Mouse (Mus musculus) layer of hippocampus, adult 2 months (tissue): ENCODE measurements at regions not wholly inside any gene's neighbourhood (a gene's known extent, or its start where the extent isn't known, plus 50 kb on each side); places are given as distances from the start of the nearest gene placed in this dataset.
A peak's percentile ranks its signal among the peaks of the same experiment; 100 is the strongest.

Experiments
- DNase-seq, 2 experiments: peaks; one replicate each; pipeline ENCODE4 v3.0.0; 2022; ENCODE audit warnings: low spot score in 2 of 2
- H3K27ac ChIP-seq: fragments of 200-600 bp; 2 replicates; pipeline ENCODE4 v1.8.1; 2022
- H3K4me3 ChIP-seq: fragments of 200-600 bp; 2 replicates; pipeline ENCODE4 v1.8.1; 2022; ENCODE audit warnings: mild to moderate bottlenecking
- CTCF ChIP-seq: fragments of 200-600 bp; conservative IDR thresholded peaks from 2 replicates; pipeline ENCODE4 v1.8.1; 2022; ENCODE audit warnings: antibody characterized with exemption, mild to moderate bottlenecking, moderate library complexity

DNA sequence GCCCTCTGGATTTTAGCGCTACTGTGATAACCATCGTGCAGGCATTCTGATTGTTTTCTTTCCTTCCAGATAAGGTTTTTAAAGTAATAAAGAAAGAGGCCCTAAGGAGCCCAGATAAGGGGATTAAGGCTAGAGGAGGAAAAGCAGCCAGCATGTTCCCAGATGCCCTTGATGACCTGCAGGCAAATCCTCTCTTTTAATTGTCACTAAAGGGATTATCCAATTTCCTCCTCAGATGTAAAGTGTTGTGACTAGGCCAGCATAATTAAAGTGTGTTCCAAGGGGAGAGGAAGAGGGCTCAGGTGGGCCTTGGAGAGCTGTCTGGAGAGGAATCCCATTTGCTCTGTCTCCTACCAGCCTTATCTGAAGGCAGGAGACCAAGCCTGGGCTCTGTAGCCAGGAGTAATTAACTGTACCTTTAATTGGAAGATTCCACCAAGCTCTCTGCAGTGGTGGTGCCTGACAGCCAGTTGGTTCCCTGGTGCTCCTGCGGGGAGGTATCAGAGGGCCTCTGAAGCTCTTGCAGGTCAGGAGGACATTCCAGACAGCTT, 644.2 kb downstream of the Tbc1d22a start:
- no peak for TF ChIP-seq CTCF
- DNase-seq: no peak
- Histone ChIP-seq H3K27ac (no peak overlapping the region), H3K4me3 (no peak overlapping the region)

- Histone ChIP-seq H3K4me3 (no peak overlapping the region), H3K27ac (no peak overlapping the region)
- no peak for TF ChIP-seq CTCF
- DNase-seq: no peak
Measured at GRCm38 (mm10) chr15:86875721-86876309, 661.6 kb downstream of the Tbc1d22a start.

DNA sequence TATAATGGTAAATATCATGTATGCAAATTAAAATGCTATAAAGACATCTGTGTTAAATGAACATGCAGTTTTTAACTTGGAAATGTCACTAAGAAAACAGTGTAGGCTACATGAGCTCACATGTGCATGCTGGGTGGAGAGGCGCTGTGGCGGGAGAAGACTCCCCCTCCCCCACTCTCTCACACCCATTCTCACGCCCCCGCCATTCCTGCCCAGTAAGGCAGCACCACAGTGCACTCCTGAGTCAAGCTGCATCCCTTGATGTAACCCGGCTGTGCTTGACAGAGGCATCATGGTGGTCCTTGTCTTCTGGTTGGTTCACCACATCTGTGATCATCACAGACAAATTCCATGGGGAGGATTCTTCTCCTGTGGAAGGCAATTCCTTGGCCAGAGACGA, 647.1 kb upstream of the Fam19a5 start:
- Histone ChIP-seq H3K27ac (no peak overlapping the region), H3K4me3 (no peak overlapping the region)
- TF ChIP-seq CTCF: no peak
- DNase-seq: no peak

DNA sequence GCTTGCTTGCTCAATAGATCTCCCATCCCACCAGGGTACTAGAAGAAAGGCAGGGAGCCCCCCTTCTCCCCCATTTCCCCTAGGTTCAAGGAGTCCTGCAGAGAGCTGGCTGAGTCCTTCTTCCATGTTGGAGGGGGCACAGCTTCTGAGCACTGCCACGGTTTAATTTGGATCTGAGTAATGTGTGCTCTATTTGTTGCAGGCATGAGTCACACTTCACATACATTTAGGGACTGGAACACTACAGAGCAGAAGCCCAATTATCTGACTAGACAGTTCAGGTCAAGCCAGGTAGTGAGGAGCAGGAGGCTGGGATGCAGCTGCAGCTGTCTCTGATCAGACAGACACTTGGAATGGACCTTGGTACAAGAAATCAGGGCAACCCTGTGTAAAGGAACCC, 644.1 kb upstream of the Fam19a5 start:
- Histone ChIP-seq H3K4me3 (no peak overlapping the region), H3K27ac (no peak overlapping the region)
- no peak for TF ChIP-seq CTCF
- no peak for DNase-seq

DNA sequence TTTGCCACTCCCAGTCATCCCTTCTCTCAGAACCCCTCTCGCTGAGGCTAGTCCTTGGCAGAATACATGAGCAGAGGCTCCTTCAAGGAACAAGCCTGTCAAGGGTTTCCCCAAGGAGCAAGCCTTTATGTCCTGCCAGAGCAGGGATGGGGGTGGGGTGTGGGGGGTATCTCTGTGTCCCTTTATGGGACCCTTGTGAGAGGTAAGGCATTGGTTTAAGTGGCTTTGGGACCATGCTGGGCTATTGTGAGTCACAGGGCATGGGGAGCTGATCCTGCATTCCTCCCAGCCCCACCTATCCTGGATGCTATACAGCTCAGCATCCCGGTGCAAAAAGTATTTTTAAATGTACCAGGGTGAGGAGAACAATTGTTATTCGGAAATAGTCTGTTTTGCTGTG, 641.1 kb upstream of the Fam19a5 start:
- H3K27ac ChIP-seq: no peak overlapping the region
- DNase-seq: no peak
- H3K4me3 ChIP-seq: no peak overlapping the region
- no peak for TF ChIP-seq CTCF

DNA sequence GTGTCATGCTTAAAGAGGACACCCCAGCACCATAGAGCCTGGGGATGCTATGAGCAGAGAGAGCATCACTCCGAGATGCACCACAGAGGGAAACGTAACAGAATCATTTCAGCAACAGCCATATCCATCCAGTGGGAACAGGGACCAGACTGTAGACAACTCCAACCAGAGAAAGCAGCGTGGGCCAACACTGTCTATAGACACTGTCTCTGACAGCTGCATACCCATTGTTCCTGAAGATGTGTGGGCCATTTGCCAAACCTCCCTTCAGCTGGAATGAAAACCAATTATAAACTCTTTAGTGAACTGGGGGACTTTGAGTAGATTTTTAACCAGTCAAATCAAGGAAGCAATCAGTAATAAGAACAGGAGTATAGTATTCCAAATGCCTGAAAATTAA, 630.8 kb upstream of the Fam19a5 start:
- DNase-seq: no peak
- Histone ChIP-seq H3K4me3 (no peak overlapping the region), H3K27ac (no peak overlapping the region)
- TF ChIP-seq CTCF: no peak

- no peak for DNase-seq
- H3K27ac ChIP-seq: no peak overlapping the region
- TF ChIP-seq CTCF: no peak
- no peak overlapping the region for H3K4me3 ChIP-seq
Measured at GRCm38 (mm10) chr15:86917891-86918290, 626.2 kb upstream of the Fam19a5 start.

- Histone ChIP-seq H3K4me3 (no peak overlapping the region), H3K27ac (no peak overlapping the region)
- DNase-seq: no peak
- TF ChIP-seq CTCF: no peak
Measured at GRCm38 (mm10) chr15:86919704-86920103, 624.4 kb upstream of the Fam19a5 start.

- TF ChIP-seq CTCF: no peak
- DNase-seq: no peak
- Histone ChIP-seq H3K27ac (no peak overlapping the region), H3K4me3 (no peak overlapping the region)
Measured at GRCm38 (mm10) chr15:86920185-86920584, 623.9 kb upstream of the Fam19a5 start.

- H3K27ac ChIP-seq: no peak overlapping the region
- H3K4me3 ChIP-seq: no peak overlapping the region
- no peak for DNase-seq
- TF ChIP-seq CTCF: no peak
Measured at GRCm38 (mm10) chr15:86921401-86921800, 622.7 kb upstream of the Fam19a5 start.

GRCm38 (mm10) chr15:86925081-86925749, 618.9 kb upstream of the Fam19a5 start:
- Histone ChIP-seq H3K4me3 (no peak overlapping the region; the same call in 1 of the 2 replicates), H3K27ac (no peak overlapping the region)
- no peak for DNase-seq
- TF ChIP-seq CTCF: no peak

DNA sequence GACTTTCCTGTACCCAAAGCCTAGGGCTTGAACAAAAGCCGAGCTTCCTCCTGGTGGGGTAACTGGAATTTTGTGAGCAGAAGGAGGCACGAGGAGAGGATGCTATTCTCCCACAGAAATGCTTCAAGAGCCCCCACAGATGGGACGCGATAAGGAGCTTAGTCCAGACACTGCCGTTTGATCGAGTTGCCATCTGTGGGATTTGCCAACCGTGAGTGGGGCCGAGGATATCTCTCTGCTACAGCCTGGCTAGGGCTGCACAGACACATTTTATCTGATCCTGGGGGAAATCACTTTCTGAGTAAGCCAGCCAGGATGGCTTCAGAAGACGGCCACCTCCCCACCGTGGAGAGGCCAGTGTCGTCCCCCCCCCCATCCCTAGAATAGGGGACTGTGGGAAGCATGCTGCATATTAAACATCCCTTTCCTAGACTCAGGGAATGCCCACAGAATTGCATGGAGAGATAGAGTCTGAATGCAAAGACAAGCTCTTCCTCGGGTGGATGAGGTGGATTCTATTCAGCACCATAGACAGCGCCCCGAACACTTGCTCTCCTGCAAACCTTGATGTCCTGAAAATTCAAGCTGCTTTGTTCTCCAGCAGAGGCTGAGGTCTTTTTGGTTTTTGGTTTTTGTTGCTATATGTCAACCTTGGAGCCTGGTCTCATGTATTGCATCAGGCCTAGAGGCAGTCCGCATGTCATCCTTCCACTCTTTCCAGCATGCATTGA, 611.6 kb upstream of the Fam19a5 start:
- Histone ChIP-seq H3K4me3 (no peak overlapping the region), H3K27ac (no peak overlapping the region)
- TF ChIP-seq CTCF: no peak
- peak in 1 of 2 experiments; percentile 27 for DNase-seq

DNA sequence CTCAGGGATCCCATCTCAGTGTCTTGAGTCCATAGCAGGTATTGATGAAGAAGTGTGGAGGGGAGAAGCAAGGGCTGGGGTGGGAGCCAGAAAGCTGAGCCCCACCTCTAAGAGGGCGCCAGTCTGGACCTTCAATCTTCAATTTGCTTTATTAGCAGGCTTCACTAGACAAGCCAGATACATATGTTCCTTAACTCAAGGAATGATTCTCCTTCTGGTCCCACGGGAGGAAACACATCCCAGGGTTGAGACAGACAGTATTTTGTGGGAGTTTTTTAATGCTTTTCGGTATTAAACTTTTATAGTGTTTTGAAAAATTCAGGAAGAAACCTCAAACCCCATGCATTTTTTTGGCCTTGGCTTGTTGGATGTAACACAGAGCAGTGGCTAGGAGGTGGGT, 606.7 kb upstream of the Fam19a5 start:
- no peak for DNase-seq
- H3K27ac ChIP-seq: no peak overlapping the region
- H3K4me3 ChIP-seq: no peak overlapping the region
- TF ChIP-seq CTCF: no peak
